Mouse (Mus musculus) erythroblast, adult 5-6 weeks (primary cell): ENCODE results near the gene Il17f. TPM values are rescaled to one million over a fixed set of nuclear protein-coding genes. Genes with fewer than 3 reads are reported as not detected.
"Not testable (repeated sequence)": the region's sequence is repeated elsewhere in the genome, so short reads cannot be mapped to it uniquely, and the experiment has no call there.

Experiments
- ATAC-seq: replicated peaks from 2 replicates; pipeline ENCODE4 v1.8.0; 2016; ENCODE audit warnings: moderate number of reproducible peaks, mild to moderate bottlenecking, moderate TSS enrichment, inconsistent platforms; ENCODE audit not compliant: poor library complexity, low FRiP score, severe bottlenecking
- total RNA-seq, 2 experiments: library from RNA; stranded (forward) in 1 of 2; stranded (reverse) in 1 of 2; fragments of 150-400 nt in 1 of 2; fragments of 200-764, 138-1000 nt in 1 of 2; gene quantifications; 2 replicates each; pipeline versions ENCODE4 v1.2.3 to v1.2.4; 2015 to 2017; ENCODE audit warnings: low replicate concordance in 2 of 2

Il17f gene
- total RNA-seq, 2 experiments from 2014 or later = not detected

- ATAC-seq = no peak
Observed at GRCm38 (mm10) chr1:20791414-20791813, 997 bp upstream of the Il17f start.

- no peak for ATAC-seq
Observed at GRCm38 (mm10) chr1:20788419-20788818, 2.0 kb downstream of the Il17f start.

GRCm38 (mm10) chr1:20787046-20787445 lies 3.4 kb downstream of the Il17f start:
- ATAC-seq = no peak

- no peak for ATAC-seq
Observed at GRCm38 (mm10) chr1:20778366-20778765, 12.1 kb downstream of the Il17f start.

GRCm38 (mm10) chr1:20774026-20774730 lies 16.2 kb downstream of the Il17f start:
- ATAC-seq = not testable (repeated sequence)

GRCm38 (mm10) chr1:20766526-20766925 lies 23.9 kb downstream of the Il17f start:
- ATAC-seq = no peak

GRCm38 (mm10) chr1:20761411-20761810 lies 29.0 kb downstream of the Il17f start:
- no peak for ATAC-seq

GRCm38 (mm10) chr1:20760331-20760730 lies 30.1 kb downstream of the Il17f start:
- no peak for ATAC-seq

- no peak for ATAC-seq
Observed at GRCm38 (mm10) chr1:20759799-20760198, 30.6 kb downstream of the Il17f start.

GRCm38 (mm10) chr1:20757586-20757985 lies 32.8 kb downstream of the Il17f start:
- ATAC-seq = no peak

- ATAC-seq = no peak
Observed at GRCm38 (mm10) chr1:20754439-20754838, 36.0 kb downstream of the Il17f start.

GRCm38 (mm10) chr1:20740496-20740998 lies 49.9 kb downstream of the Il17f start:
- no peak for ATAC-seq

GRCm38 (mm10) chr1:20738483-20738882 lies 51.9 kb downstream of the Il17f start:
- ATAC-seq = no peak

- no peak for ATAC-seq
Observed at GRCm38 (mm10) chr1:20736572-20736971, 53.8 kb downstream of the Il17f start.

- no peak for ATAC-seq
Observed at GRCm38 (mm10) chr1:20730903-20731302, 59.5 kb downstream of the Il17f start, which contains the start of gene Il17a. Gene Il17a (plus strand): TSS chr1:20730905.

Other genes starting within 250 kb of the Il17f start
- gene Pkhd1, start 172.6 kb downstream of the Il17f start, total RNA-seq (2015; ENCODE audit: low replicate concordance) = not detected in 2 replicates
- gene Pkhd1, start 172.6 kb downstream of the Il17f start, total RNA-seq (2017; ENCODE audit: low replicate concordance) = not detected in 2 replicates
- gene Il17a, start 59.7 kb downstream of the Il17f start, total RNA-seq (2015; ENCODE audit: low replicate concordance) = not detected in 2 replicates
- gene Il17a, start 59.7 kb downstream of the Il17f start, total RNA-seq (2017; ENCODE audit: low replicate concordance) = not detected in 2 replicates
- gene Mcm3, start 29.7 kb upstream of the Il17f start, total RNA-seq (2015; ENCODE audit: low replicate concordance) = 125 and 131 TPM in 2 replicates
- 61.2 and 67.2 TPM in 2 replicates for gene Mcm3, start 29.7 kb upstream of the Il17f start, total RNA-seq (2017; ENCODE audit: low replicate concordance)
- 1.9 TPM in 1 of 2 replicates, not detected in the other for gene Paqr8, start 100.0 kb upstream of the Il17f start, total RNA-seq (2015; ENCODE audit: low replicate concordance)
- 0.14 and 1.3 TPM in 2 replicates for gene Paqr8, start 100.0 kb upstream of the Il17f start, total RNA-seq (2017; ENCODE audit: low replicate concordance)
- not detected in 2 replicates for gene Efhc1, start 161.0 kb upstream of the Il17f start, total RNA-seq (2015; ENCODE audit: low replicate concordance)
- not detected in 2 replicates for gene Efhc1, start 161.0 kb upstream of the Il17f start, total RNA-seq (2017; ENCODE audit: low replicate concordance)